Mouse (Mus musculus) splenic B cell, adult 2 months (primary cell): ENCODE measurements at regions not wholly inside any gene's neighbourhood (a gene's known extent, or its start where the extent isn't known, plus 50 kb on each side); places are given as distances from the start of the nearest gene placed in this dataset.

Experiments
- DNase-seq: peaks from one replicate; pipeline ENCODE4 v3.0.0-alpha.2; 2011; ENCODE audit warnings: low read depth, low spot score
- H3K27me3 ChIP-seq: 2 replicates; pipeline ENCODE4 v1.6.1; 2012; ENCODE audit warnings: mild to moderate bottlenecking, low read length, moderate library complexity, mixed read lengths; ENCODE audit not compliant: control insufficient read depth, poor library complexity, insufficient read depth, severe bottlenecking
- H3K36me3 ChIP-seq: 2 replicates; pipeline ENCODE4 v1.6.1; 2012; ENCODE audit warnings: mild to moderate bottlenecking, low read length, moderate library complexity, mixed read lengths; ENCODE audit not compliant: control insufficient read depth, poor library complexity, insufficient read depth, severe bottlenecking

GRCm38 (mm10) chr3:50904716-50905116 lies 319.5 kb upstream of the Noct start:
- DNase-seq, result no peak
- H3K36me3 ChIP-seq, result no peaks in the 10 kb centered on the region
- no peaks in the 10 kb centered on the region for H3K27me3 ChIP-seq

- no peak for DNase-seq
- H3K36me3 ChIP-seq, result no peaks in the 10 kb centered on the region
- H3K27me3 ChIP-seq, result no peaks in the 10 kb centered on the region
Observed at GRCm38 (mm10) chr3:50905274-50905992, 318.8 kb upstream of the Noct start.

- peak; percentile 71 for DNase-seq
- Histone ChIP-seq H3K27me3 (no peaks in the 10 kb centered on the region), H3K36me3 (no peaks in the 10 kb centered on the region)
Observed at GRCm38 (mm10) chr3:50905993-50906831, 318.0 kb upstream of the Noct start.

GRCm38 (mm10) chr3:50912980-50913518 lies 311.2 kb upstream of the Noct start:
- H3K36me3 ChIP-seq, result no peaks in the 10 kb centered on the region
- DNase-seq, result no peak
- no peaks in the 10 kb centered on the region for H3K27me3 ChIP-seq

- Histone ChIP-seq H3K27me3 (no peaks in the 10 kb centered on the region), H3K36me3 (no peaks in the 10 kb centered on the region)
- DNase-seq, result no peak
Observed at GRCm38 (mm10) chr3:50914866-50915365, 309.3 kb upstream of the Noct start.

- Histone ChIP-seq H3K36me3 (no peaks in the 10 kb centered on the region), H3K27me3 (no peaks in the 10 kb centered on the region)
- no peak for DNase-seq
Observed at GRCm38 (mm10) chr3:50916305-50916854, 307.9 kb upstream of the Noct start.

GRCm38 (mm10) chr3:50922347-50922746 lies 301.9 kb upstream of the Noct start:
- Histone ChIP-seq H3K36me3 (no peaks in the 10 kb centered on the region), H3K27me3 (no peaks in the 10 kb centered on the region)
- no peak for DNase-seq

- H3K27me3 ChIP-seq, result no peaks in the 10 kb centered on the region
- DNase-seq, result no peak
- H3K36me3 ChIP-seq, result no peaks in the 10 kb centered on the region
Observed at GRCm38 (mm10) chr3:50922832-50923231, 301.4 kb upstream of the Noct start.

- H3K36me3 ChIP-seq, result no peaks in the 10 kb centered on the region
- DNase-seq, result no peak
- H3K27me3 ChIP-seq, result no peaks in the 10 kb centered on the region
Observed at GRCm38 (mm10) chr3:50923327-50923726, 300.9 kb upstream of the Noct start.

- H3K36me3 ChIP-seq, result no peaks in the 10 kb centered on the region
- DNase-seq, result no peak
- no peaks in the 10 kb centered on the region for H3K27me3 ChIP-seq
Observed at GRCm38 (mm10) chr3:50927318-50927717, 296.9 kb upstream of the Noct start.

- no peaks in the 10 kb centered on the region for H3K27me3 ChIP-seq
- H3K36me3 ChIP-seq, result no peaks in the 10 kb centered on the region
- no peak for DNase-seq
Observed at GRCm38 (mm10) chr3:50929013-50929412, 295.2 kb upstream of the Noct start.

- H3K36me3 ChIP-seq, result no peaks in the 10 kb centered on the region
- no peaks in the 10 kb centered on the region for H3K27me3 ChIP-seq
- DNase-seq, result no peak
Observed at GRCm38 (mm10) chr3:50932397-50933089, 291.7 kb upstream of the Noct start.

- H3K27me3 ChIP-seq, result no peaks in the 10 kb centered on the region
- no peaks in the 10 kb centered on the region for H3K36me3 ChIP-seq
- DNase-seq, result no peak
Observed at GRCm38 (mm10) chr3:50933090-50933443, 291.2 kb upstream of the Noct start.

GRCm38 (mm10) chr3:50939602-50940001 lies 284.6 kb upstream of the Noct start:
- Histone ChIP-seq H3K36me3 (no peaks in the 10 kb centered on the region), H3K27me3 (no peaks in the 10 kb centered on the region)
- DNase-seq, result no peak
